Mouse (Mus musculus) embryo, embryonic 10 days (tissue): ENCODE measurements around the gene Tcf7l2.

Experiments
- DNase-seq: peaks from one replicate; pipeline ENCODE4 v3.0.0-alpha.2; 2015; ENCODE audit warnings: low spot score

Gene Tcf7l2

GRCm38 (mm10) chr19:55830976-55831559 is 89.4 kb downstream of the Tcf7l2 start:
- no peak for DNase-seq

DNA sequence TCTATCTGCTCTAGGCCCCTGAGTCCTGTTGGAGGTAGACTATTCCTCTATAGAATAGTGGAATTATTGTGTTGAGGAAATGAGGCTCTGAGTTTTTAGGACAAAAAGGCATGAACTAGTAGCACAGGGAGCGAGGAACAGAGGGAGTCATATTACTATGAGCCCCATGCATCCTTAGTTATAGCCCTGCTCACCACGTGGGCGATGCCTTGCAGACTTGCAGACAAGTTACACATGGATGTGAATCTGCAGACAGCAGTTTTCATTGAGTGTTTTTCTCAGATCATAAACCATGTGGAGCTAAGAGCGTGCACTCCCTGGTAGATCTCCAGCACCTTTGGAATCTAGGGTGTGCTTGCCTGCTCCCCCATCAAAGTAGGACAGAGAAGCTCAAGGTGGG is 90.5 kb downstream of the Tcf7l2 start:
- no peak for DNase-seq

DNA sequence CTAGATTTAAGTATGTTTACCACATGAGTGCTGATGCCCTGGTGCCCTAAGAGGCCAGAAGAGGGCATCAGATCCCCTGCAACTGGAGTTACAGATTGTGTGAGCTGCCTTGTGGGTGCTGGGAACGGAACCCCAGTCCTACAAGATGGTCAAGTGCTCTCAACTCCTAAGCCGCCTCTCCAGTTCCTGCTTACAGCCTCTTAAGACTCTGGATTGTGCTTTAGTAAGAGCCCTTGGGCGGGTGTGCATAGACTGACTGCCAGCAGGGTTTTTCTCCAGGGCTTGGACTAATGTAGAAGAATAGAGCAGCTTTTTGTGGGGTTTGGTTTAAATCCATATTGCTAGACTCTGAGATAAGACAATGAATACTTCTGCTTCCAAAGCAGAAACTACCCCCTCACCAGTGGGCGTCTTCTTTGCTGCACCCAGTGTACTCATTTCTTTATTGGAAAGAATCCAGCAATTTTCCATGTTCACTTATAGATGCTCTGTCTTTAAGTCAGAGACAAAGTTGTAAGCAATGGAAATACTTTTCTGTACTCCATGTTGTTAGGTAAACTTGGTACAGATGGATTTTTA is 92.3 kb downstream of the Tcf7l2 start:
- no peak for DNase-seq

- no peak for DNase-seq
Measured at GRCm38 (mm10) chr19:55836930-55837687, 95.5 kb downstream of the Tcf7l2 start.

GRCm38 (mm10) chr19:55837924-55838323 is 96.3 kb downstream of the Tcf7l2 start:
- peak; percentile 78 for DNase-seq

GRCm38 (mm10) chr19:55838389-55839035 is 96.9 kb downstream of the Tcf7l2 start:
- no peak for DNase-seq

GRCm38 (mm10) chr19:55839036-55839555 is 97.5 kb downstream of the Tcf7l2 start:
- DNase-seq, result no peak

GRCm38 (mm10) chr19:55840499-55841121 is 99.0 kb downstream of the Tcf7l2 start:
- no peak for DNase-seq

DNA sequence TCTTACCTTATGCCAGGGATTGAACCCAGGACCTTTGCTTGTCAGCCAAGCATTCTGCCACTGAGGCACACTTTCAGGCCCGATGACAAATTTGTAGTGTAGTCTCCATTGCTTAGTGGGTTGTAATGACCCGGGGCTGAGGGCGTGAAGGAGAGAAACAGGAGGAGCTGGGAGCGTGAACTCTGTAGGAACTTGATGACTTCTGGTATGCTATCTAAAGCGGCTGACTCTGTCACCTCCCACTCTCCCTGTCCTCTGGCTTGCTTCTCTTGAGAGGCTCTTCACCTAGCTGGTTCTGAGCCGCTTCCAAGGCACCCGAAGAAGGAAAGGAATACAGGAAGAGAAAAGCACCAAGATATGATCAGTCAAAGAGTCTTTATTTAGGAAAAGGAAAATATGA is 100.4 kb downstream of the Tcf7l2 start:
- no peak for DNase-seq

GRCm38 (mm10) chr19:55843111-55843887 is 101.7 kb downstream of the Tcf7l2 start:
- DNase-seq, result no peak

- no peak for DNase-seq
Measured at GRCm38 (mm10) chr19:55845702-55846101, 104.1 kb downstream of the Tcf7l2 start.

DNA sequence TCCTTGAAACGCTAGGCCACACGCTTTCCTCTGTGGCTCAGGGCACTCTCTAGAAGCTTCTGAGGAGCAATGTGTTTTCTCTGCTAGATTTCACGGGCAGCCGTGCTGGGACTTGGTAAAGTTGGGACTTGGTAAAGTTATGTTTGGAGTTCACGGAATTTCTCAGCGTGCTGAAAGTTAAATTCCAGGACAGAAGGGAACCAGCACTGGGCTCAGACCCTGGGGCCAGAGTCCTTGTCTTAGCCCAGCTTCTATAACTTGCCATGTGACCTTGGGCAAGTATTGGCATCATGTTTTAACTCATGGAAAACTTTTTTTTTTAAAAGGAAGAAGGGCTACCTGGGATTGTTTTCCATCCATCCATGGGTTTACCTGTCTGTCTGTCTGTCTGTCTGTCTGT is 104.6 kb downstream of the Tcf7l2 start:
- no peak for DNase-seq

DNA sequence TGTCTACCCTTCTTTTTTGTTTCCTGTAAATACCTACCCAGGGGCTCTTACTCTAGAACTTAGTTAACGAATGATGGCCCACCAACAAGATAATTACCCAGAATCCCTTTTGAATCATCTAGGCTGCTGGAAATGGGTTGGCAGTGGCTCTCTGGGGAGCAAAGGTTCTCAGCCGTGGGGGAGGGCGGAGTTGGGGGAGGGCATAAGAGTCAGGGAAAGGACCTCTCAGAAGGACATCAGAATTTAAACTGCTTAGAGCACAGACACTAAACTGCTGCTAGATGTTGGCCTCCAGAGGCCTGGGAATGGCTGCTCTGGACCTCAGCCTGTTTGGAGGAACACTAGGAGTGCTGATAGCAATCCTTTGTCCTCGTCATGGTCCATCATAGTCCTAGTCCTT is 105.4 kb downstream of the Tcf7l2 start:
- DNase-seq, result no peak

- DNase-seq, result no peak
Measured at GRCm38 (mm10) chr19:55850402-55851078, 108.9 kb downstream of the Tcf7l2 start.

DNA sequence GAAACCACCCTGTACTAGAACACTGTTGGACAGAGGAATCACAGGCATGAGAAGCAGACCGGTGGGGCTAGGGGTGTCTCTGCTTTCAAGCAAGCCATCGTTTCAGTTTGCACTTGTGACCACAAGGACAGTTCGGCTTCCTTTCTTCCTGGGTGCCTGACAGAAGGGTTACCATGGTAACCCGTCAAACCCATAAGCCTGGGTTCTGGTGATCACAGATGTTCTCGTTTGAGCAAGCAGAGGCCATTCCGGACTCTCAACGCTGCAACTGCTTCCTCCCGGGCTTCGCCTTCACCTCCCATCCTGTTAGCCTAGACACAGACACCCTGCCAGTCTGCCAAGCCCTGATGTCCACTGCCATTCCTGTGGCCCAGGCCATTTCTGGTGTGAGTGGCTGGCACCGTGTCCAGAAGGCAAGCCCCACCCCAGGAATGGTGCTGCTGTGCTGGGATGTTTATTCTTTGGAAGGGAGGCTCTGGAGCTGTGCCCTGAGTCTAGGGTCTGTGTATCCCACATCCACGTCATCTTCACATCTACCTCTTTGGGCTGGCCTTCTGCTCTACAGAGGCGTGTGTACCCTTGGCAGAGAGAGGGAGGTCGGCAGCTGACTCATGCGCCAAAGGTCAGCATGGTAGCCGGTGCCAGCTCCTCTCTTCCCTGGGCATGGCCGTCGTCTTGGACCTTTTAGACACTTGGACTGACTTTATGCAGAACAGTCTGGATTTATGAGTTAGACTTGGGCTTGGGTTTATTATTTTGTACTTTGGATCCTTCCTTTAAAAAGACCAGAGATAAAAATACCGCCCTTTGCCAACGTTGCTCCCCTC is 110.1 kb downstream of the Tcf7l2 start:
- no peak for DNase-seq

DNA sequence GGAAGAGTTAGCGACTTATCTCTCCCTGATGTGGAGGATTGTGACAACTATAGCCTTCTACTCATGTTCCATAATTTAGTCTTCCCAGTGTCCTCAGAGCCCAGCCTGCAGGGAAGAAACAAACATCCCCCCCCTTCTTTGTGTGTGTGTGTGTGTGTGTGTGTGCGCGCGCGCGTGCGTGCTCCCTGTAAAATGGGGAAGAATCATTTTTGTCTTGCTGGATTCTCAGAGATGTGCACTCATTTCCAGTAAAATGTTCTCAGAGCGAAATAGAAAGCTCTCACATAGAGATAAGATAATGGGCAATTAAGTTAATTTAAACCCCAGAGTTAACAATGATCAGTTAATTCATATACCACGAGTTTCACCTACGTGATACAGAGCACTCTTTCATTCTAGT is 112.8 kb downstream of the Tcf7l2 start:
- DNase-seq, result no peak

- no peak for DNase-seq
Measured at GRCm38 (mm10) chr19:55855571-55855970, 114.0 kb downstream of the Tcf7l2 start.

DNA sequence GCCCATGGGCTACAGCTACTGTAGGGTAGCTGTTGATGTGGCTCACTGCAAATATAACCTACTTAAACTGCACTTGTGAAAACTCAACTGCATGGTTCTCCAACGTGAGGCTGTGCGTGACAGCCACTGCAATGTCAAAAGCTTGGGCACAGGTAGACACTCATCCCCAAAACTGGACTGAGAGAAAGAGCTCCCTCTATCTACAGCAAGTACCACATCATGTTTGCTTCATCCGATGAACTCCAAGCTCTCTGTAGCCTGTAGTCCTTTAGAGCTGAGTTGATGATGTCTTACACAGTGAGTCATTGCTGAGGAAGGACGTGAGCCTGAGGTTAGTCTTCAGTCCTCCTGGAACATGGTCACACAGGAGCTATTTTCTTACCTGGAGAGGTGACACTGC is 115.7 kb downstream of the Tcf7l2 start:
- no peak for DNase-seq

DNA sequence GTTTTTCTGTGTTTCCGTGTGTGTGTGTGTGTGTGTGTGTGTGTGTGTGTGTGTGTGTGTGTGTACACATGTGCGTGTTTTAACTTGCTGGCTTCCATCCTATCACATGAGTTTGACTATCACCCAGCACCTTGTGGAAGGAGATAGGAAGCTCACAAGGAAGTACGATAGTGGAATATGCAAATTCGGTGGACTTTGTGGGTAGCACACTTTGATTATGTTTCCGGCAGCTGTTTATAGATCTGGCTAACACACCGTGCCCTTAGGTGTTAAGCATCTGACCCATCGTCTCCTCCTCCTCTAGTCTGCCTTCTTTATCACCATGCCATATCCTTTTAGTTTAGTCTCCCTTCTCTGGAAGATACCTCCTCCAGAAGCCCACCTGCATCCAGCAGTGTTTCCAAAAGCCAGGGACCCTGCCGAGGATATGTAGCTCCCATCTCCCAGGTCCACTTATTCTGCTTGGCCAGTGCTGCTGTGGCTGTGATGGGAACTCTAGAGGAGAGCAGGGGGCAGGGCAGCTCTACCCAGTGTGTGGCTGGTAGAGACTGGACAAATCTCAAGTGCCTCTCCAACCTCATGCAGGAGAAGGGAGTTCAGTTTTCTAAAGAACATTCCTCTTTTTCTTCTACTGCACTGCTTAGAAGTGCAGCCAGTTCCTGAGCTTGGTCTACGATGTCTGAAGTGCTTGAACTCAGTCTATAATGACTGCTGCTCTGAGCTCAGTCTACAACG is 118.6 kb downstream of the Tcf7l2 start:
- no peak for DNase-seq
